In genomic region chr6:114387320-114387719, GRCm38 (mm10) we compare ENCODE assay signal across 28 mouse cellular contexts. TPM values are rescaled to one million over a fixed set of nuclear protein-coding genes. Genes with fewer than 3 reads are reported as not detected.
"Had no signal": no experiment of that assay in that cellular context is flagged by ENCODE, and none has a peak within 500 bp of the region (broad histone marks: within the 10 kb centered on the region; RNA-seq: fewer than 3 reads in every experiment).

No protein-coding gene starts in this region.

- H3K27me3 ChIP-seq: hindbrain, embryonic 12.5 days had no signal

- H3K36me3 ChIP-seq: heart, embryonic 10.5 days; heart, embryonic 12.5 days; hindbrain, embryonic 10.5 days; hindbrain, embryonic 12.5 days; kidney, embryonic 15.5 days; limb, embryonic 13.5 days; limb, embryonic 15.5 days; liver, embryonic 12.5 days had no signal

- H3K9me3 ChIP-seq: heart, embryonic 10.5 days; heart, embryonic 12.5 days; hindbrain, embryonic 10.5 days; hindbrain, embryonic 12.5 days; kidney, embryonic 15.5 days; limb, embryonic 13.5 days; limb, embryonic 15.5 days; liver, embryonic 12.5 days had no signal

- H3K9ac ChIP-seq: forebrain, postnatal 0 days; heart, embryonic 12.5 days; hindbrain, embryonic 12.5 days; hindbrain, embryonic 14.5 days; kidney, embryonic 15.5 days; limb, embryonic 13.5 days; limb, embryonic 15.5 days; liver, embryonic 12.5 days; liver, embryonic 14.5 days had no signal

- ATAC-seq: forebrain, postnatal 0 days; hindbrain, embryonic 16.5 days; inflammation-experienced regulatory T-cells, adult 6 months; liver, embryonic 12.5 days had no signal

- DNase-seq: forebrain, postnatal 0 days; gastrocnemius, adult 2 months; gastrocnemius, postnatal 10 days; gastrocnemius, postnatal 25 days; heart, adult 18-20 months; heart, postnatal 10 days; heart, postnatal 4 days; kidney, adult 18-20 months; kidney, adult 8-10 months; kidney, postnatal 10 days; kidney, postnatal 25 days; layer of hippocampus, postnatal 36 days; left cerebral cortex, postnatal 4 days had no signal

- H3K4me3 ChIP-seq: gastrocnemius, adult 2 months; heart, embryonic 10.5 days; heart, embryonic 12.5 days; hindbrain, embryonic 10.5 days; hindbrain, embryonic 12.5 days; kidney, embryonic 15.5 days; layer of hippocampus, adult 2 months; limb, embryonic 13.5 days; limb, embryonic 15.5 days; liver, embryonic 12.5 days had no signal

- H3K4me2 ChIP-seq: heart, embryonic 12.5 days; hindbrain, embryonic 12.5 days; hindbrain, embryonic 14.5 days; kidney, embryonic 15.5 days; limb, embryonic 13.5 days; limb, embryonic 15.5 days; liver, embryonic 12.5 days had no signal

- H3K4me1 ChIP-seq: hindbrain, embryonic 10.5 days; hindbrain, embryonic 12.5 days; kidney, embryonic 15.5 days; limb, embryonic 15.5 days; liver, embryonic 12.5 days had no signal

- H3K27ac ChIP-seq: gastrocnemius, adult 2 months; heart, embryonic 10.5 days; hindbrain, embryonic 10.5 days; hindbrain, embryonic 12.5 days; hindbrain, embryonic 14.5 days; kidney, embryonic 15.5 days; layer of hippocampus, adult 2 months; limb, embryonic 13.5 days; limb, embryonic 15.5 days; liver, embryonic 12.5 days; liver, embryonic 14.5 days had no signal

RNA-seq across cellular contexts. Expression of gene Hrh1, which starts 10.4 kb away (rescaled TPM):
- polyA plus RNA-seq: heart, embryonic 10.5 days; heart, embryonic 12.5 days; heart, embryonic 16.5 days; limb, embryonic 11.5 days; liver, embryonic 12.5 days had no signal
